Mouse (Mus musculus) testis, adult 2 months (tissue): ENCODE measurements around the gene Nhp2.

ENCODE experiments used
- CTCF ChIP-seq: fragments of 200-500 bp; IDR thresholded peaks from 2 replicates; pipeline ENCODE4 v1.5.1; 2012; ENCODE audit warnings: low read depth, mild to moderate bottlenecking, inconsistent platforms, low read length, moderate library complexity; ENCODE audit not compliant: control insufficient read depth, insufficient read depth, insufficient replicate concordance
- POLR2A ChIP-seq: fragments of 200-500 bp; IDR thresholded peaks from 2 replicates; pipeline ENCODE4 v1.6.1; 2012; ENCODE audit warnings: low read depth, mild to moderate bottlenecking, inconsistent platforms, low read length, moderate library complexity; ENCODE audit not compliant: control insufficient read depth

DNA sequence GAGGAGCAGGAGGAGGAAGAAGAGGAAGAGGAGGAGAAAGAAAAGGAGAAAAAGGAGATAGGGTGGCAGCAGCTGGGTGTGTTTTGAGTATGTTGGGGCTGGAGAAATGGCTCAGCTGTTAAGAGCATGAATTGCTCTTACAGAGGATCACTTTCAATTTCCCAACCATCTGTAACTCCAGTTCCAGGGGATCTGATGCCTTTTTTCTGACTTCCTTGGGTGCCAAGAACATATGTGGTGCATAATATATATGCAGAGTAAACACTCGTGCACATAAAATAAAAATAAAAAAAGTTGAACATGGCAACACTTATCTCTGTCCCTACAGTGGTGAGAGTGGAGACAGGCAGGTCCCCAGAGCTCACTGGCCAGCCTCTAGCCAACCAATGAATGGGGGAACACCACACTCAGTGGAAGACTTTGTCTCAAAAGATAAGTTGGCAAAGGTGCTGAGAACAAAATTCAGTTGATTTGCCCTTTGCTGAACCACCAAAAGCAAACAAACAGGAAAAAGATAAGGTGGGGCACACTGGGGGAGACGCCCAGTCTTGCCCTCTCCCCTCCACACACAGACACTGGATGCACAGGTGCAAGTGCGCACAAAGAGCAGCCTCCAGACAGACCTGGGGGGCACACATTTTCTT is 10.1 kb upstream of the Nhp2 start:
- TF ChIP-seq POLR2A = no peak
- TF ChIP-seq CTCF = no peak
